Comparison of ENCODE assay signal across 8 mouse cellular contexts in the genomic region with DNA sequence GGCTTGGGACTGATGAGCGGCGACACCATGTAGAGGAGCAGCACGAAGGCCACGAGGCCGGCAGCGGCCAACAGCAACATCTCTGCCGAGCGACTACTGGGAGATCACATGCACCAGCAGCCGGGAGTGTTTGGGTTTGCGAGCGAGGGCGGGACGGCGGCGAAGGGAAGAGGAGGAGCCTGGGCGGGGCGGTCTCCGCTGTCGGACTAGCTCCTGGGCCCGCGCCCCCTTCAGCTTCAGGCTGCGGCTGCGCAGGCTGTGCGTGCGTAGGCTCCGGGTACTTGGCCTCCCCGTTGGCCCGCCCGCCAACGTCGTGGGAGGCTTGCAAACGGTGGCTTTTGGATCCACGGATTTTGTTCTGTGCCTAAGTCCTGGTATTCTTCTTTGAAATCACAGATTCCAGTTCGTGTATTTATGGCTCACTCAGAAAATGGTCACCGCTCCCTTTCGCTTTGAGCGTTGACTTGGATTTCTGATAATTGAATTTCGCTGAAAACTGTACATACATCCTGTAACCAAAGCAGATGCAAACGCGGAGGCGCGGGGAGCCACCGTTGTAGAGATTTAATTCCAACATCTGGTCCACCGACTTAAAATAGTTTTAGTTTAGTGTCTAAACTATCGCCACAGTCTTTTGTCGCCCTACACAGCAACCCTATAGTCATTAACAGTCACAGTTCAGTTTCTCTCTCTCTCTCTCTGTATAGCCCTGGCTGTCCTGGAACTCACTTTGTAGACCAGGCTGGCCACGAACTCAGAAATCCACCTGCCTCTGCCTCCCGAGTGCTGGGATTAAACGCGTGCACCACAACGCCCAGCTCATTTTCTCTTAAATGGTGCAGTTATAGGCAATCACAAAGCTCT. TPM values are rescaled to one million over a fixed set of nuclear protein-coding genes. Genes with fewer than 3 reads are reported as not detected.
DNase-seq lines count a peak whose midpoint lies in the region; ATAC-seq lines count a peak whose summit lies in the region.

A gene (minus strand): TSS at position 156 of the 864 bp plus-strand sequence.

- no peaks in the 10 kb centered on the region for H3K27me3 ChIP-seq in heart, embryonic 14.5 days (ENCODE audit: control insufficient read depth, insufficient read depth, low read length)
- H3K27me3 ChIP-seq in liver, embryonic 13.5 days: no peaks in the 10 kb centered on the region
- H3K27me3 ChIP-seq in stomach, embryonic 16.5 days (ENCODE audit: control insufficient read depth, insufficient read depth, low read length): no peaks in the 10 kb centered on the region

- peak within 1 kb of the TSS; percentile 97 for H3K4me2 ChIP-seq in heart, embryonic 14.5 days (ENCODE audit: low read length)
- H3K4me2 ChIP-seq in liver, embryonic 13.5 days: peak within 1 kb of the TSS; percentile 97
- peak within 1 kb of the TSS; percentile 98 for H3K4me2 ChIP-seq in stomach, embryonic 16.5 days (ENCODE audit: low read depth, low read length)

- peak; percentile 73 for DNase-seq in c-Kit-negative CD71-positive TER-119-positive erythroid progenitor cells, embryonic 14.5 days (ENCODE audit: low read depth, low spot score)
- peak; percentile 96 for DNase-seq in fibroblast of lung, adult 2 months (ENCODE audit: low read depth)
- DNase-seq in kidney, postnatal 14 days: peak; percentile 99
- peak; percentile 93 for DNase-seq in liver, embryonic 13.5 days
- peak; percentile 92 for DNase-seq in neural tube, embryonic 10.5 days (ENCODE audit: extremely low spot score, low spot score)

- peak within 1 kb of the TSS; percentile 79 for H3K9ac ChIP-seq in heart, embryonic 14.5 days (ENCODE audit: low read length)
- peak within 1 kb of the TSS; percentile 80 for H3K9ac ChIP-seq in liver, embryonic 13.5 days
- peak within 1 kb of the TSS; percentile 87 for H3K9ac ChIP-seq in stomach, embryonic 16.5 days (ENCODE audit: low read length)

- H3K36me3 ChIP-seq in heart, embryonic 14.5 days (ENCODE audit: control insufficient read depth, insufficient read depth, low read length): peaks cover 9% of the 10 kb centered on the region
- no peaks in the 10 kb centered on the region for H3K36me3 ChIP-seq in liver, embryonic 13.5 days
- H3K36me3 ChIP-seq in stomach, embryonic 16.5 days (ENCODE audit: control insufficient read depth, insufficient read depth, low read length): no peaks in the 10 kb centered on the region

- peak; percentile 92 for ATAC-seq in CD4-positive, CD25-positive, alpha-beta regulatory T cell, adult 4 months
- ATAC-seq in heart, embryonic 14.5 days (ENCODE audit: insufficient number of reproducible peaks, insufficient read depth, low FRiP score, low read depth): peak; percentile 99
- peak; percentile 98 for ATAC-seq in liver, embryonic 13.5 days (ENCODE audit: low read depth)
- peak; percentile 99 for ATAC-seq in stomach, embryonic 16.5 days (ENCODE audit: insufficient read depth, low FRiP score)

- 2% methylated on average over 50 of the region's 51 CpGs for WGBS in heart, embryonic 14.5 days
- WGBS in liver, embryonic 13.5 days (ENCODE audit: insufficient replicate concordance): 1% methylated on average over 51 of the region's 51 CpGs
- 1% methylated on average over 51 of the region's 51 CpGs for WGBS in stomach, embryonic 16.5 days

- no peaks in the 10 kb centered on the region for H3K9me3 ChIP-seq in heart, embryonic 14.5 days (ENCODE audit: control insufficient read depth, low read length)
- H3K9me3 ChIP-seq in liver, embryonic 13.5 days (replicated peaks): no peaks in the 10 kb centered on the region
- no peaks in the 10 kb centered on the region for H3K9me3 ChIP-seq in stomach, embryonic 16.5 days (replicated peaks; ENCODE audit: control insufficient read depth, low read length)

- H3K4me3 ChIP-seq in heart, embryonic 14.5 days (ENCODE audit: control insufficient read depth in 1 of 2, insufficient read depth in 1 of 2, low read depth in 1 of 2, low read length in 2 of 2): peak within 1 kb of the TSS; percentile 61 to 73
- H3K4me3 ChIP-seq in liver, embryonic 13.5 days (replicated peaks): peak within 1 kb of the TSS; percentile 74
- H3K4me3 ChIP-seq in stomach, embryonic 16.5 days (replicated peaks; ENCODE audit: low read length): peak within 1 kb of the TSS; percentile 85

- peak within 1 kb of the TSS; percentile 92 to 93 for H3K27ac ChIP-seq in heart, embryonic 14.5 days (replicated peaks in 1 of 2; ENCODE audit: control insufficient read depth in 1 of 2, insufficient read depth in 1 of 2, low read depth in 2 of 2, low read length in 2 of 2)
- H3K27ac ChIP-seq in liver, embryonic 13.5 days: peak within 1 kb of the TSS; percentile 89
- peak within 1 kb of the TSS; percentile 96 for H3K27ac ChIP-seq in stomach, embryonic 16.5 days (ENCODE audit: low read length)

- peaks cover 2 to 10% of the 10 kb centered on the region in 2 experiments for H3K4me1 ChIP-seq in heart, embryonic 14.5 days (ENCODE audit: control insufficient read depth in 2 of 2, insufficient read depth in 2 of 2, low read length in 2 of 2)
- H3K4me1 ChIP-seq in liver, embryonic 13.5 days (replicated peaks): peaks cover 31% of the 10 kb centered on the region
- H3K4me1 ChIP-seq in stomach, embryonic 16.5 days (ENCODE audit: control insufficient read depth, insufficient read depth, low read length): peaks cover 16% of the 10 kb centered on the region

RNA-seq across cellular contexts. Expression of the gene that starts here (rescaled TPM):
- polyA plus RNA-seq in CD4-positive, CD25-positive, alpha-beta regulatory T cell, adult 4 months (2017; shearing (Covaris generic)): 10 to 100 TPM; 25.5 to 32.4 TPM
- polyA plus RNA-seq in heart, embryonic 14.5 days (2014; fragmentation: Nextera tagmentation; extraction: Ambion mirVana): 9.8 and 11.2 TPM in 2 replicates
- 4.5 and 4.9 TPM in 2 replicates for polyA plus RNA-seq in liver, embryonic 13.5 days (2015; fragmentation: Nextera tagmentation; extraction: Ambion mirVana)
- 15.7 and 18.5 TPM in 2 replicates for polyA plus RNA-seq in stomach, embryonic 16.5 days (2015; fragmentation: Nextera tagmentation; extraction: Ambion mirVana)

Comparison
In these comparisons a context has a peak if more than half of its experiments do, and no peak if none do; other contexts are left out.
1. Peak in every context shown above with its lines: DNase-seq, ATAC-seq, H3K4me3 ChIP-seq and H3K27ac ChIP-seq.